Mouse (Mus musculus) liver, embryonic 15.5 days (tissue): ENCODE results near the gene Impdh2. TPM values are rescaled to one million over a fixed set of nuclear protein-coding genes. Genes with fewer than 3 reads are reported as not detected.

ENCODE experiments used
- ATAC-seq: fragments of 200-750 bp; cut with Nextera tagmentation; 2 replicates; pipeline ENCODE4 v1.8.0; 2017; ENCODE audit warnings: moderate number of reproducible peaks, mild to moderate bottlenecking, moderate library complexity; ENCODE audit not compliant: insufficient read depth
- H3K27ac ChIP-seq: fragments of 300-500 bp; sonication (generic); replicated peaks from 2 replicates; pipeline ENCODE4 v1.5.1; 2015; ENCODE audit warnings: mild to moderate bottlenecking, inconsistent platforms
- H3K27me3 ChIP-seq: fragments of 300-500 bp; sonication (generic); 2 replicates; pipeline ENCODE4 v1.6.1; 2015; ENCODE audit warnings: mild to moderate bottlenecking, inconsistent platforms
- H3K36me3 ChIP-seq: fragments of 300-500 bp; sonication (generic); replicated peaks from 2 replicates; pipeline ENCODE4 v1.6.1; 2015; ENCODE audit warnings: moderate library complexity, mild to moderate bottlenecking, inconsistent platforms
- H3K4me1 ChIP-seq: fragments of 300-500 bp; sonication (generic); replicated peaks from 2 replicates; pipeline ENCODE4 v1.6.1; 2015; ENCODE audit warnings: inconsistent platforms
- H3K4me2 ChIP-seq: fragments of 300-500 bp; sonication (generic); 2 replicates; pipeline ENCODE4 v1.6.1; 2015; ENCODE audit warnings: moderate library complexity, mild to moderate bottlenecking, inconsistent platforms
- H3K4me3 ChIP-seq: fragments of 300-500 bp; sonication (generic); replicated peaks from 2 replicates; pipeline ENCODE4 v1.5.1; 2015; ENCODE audit warnings: mild to moderate bottlenecking, inconsistent platforms
- H3K9ac ChIP-seq: fragments of 300-500 bp; sonication (generic); 2 replicates; pipeline ENCODE4 v1.6.1; 2015; ENCODE audit warnings: moderate library complexity, mild to moderate bottlenecking, inconsistent platforms
- H3K9me3 ChIP-seq: fragments of 300-500 bp; sonication (generic); replicated peaks from 2 replicates; pipeline ENCODE4 v1.6.1; 2016; ENCODE audit warnings: inconsistent platforms
- WGBS: fragments of 180-500 bp; shearing (Covaris S2); methylation state at CpG from one replicate; pipeline ENCODE4 v1.1.7; 2015; ENCODE audit warnings: mixed read lengths; ENCODE audit not compliant: insufficient replicate concordance; 5-methylcytosine and 5-hydroxymethylcytosine counted together
- microRNA counts: library from miRNA; unstranded; fragments of <30 nt; microRNA quantifications from one replicate; lab custom pipeline; 2016
- microRNA-seq: library from miRNA; unstranded; fragments of <30 nt; microRNA quantifications from one replicate; pipeline ENCODE4, GENCODE M21; 2016
- polyA plus RNA-seq: library from polyadenylated mRNA; unstranded; fragments of >200 nt; fragmentation: Nextera tagmentation; extraction: Ambion mirVana; gene quantifications from 2 replicates; pipeline ENCODE4 v1.2.1, GENCODE M21; 2015

Gene Impdh2
- polyA plus RNA-seq, 1 experiment from 2014 or later = 93.7 TPM

DNA sequence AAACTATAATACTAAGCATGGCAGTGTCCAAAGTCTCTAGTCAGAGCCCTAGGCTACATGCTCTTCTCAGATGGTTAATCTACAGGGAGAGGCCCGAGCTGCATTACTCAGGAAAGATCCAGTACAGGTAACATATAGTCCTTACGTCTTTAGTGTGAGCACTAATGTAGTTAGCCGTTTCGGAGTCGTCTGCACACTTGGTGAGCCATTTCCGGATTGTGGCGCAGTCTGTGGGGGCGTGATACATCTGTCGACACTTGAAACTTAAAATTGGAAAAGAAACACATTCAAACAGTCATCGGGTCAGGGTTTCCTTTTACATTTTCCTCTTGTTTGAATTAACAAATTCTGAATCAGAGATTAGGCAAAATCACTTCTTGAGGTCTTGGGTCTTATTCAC, 51.4 kb downstream of the Impdh2 start:
- Histone ChIP-seq H3K27ac (no peak overlapping the region), H3K4me1 (peaks cover 9% of the 10 kb centered on the region), H3K9ac (no peak overlapping the region), H3K27me3 (no peaks in the 10 kb centered on the region), H3K36me3 (peaks cover 96% of the 10 kb centered on the region), H3K4me3 (no peak overlapping the region), H3K4me2 (no peak overlapping the region), H3K9me3 (no peaks in the 10 kb centered on the region)
- 92% methylated on average over 10 of the region's 10 CpGs for WGBS
- no peak for ATAC-seq

MicroRNAs within 50 kb of the gene (microRNA counts, 519-probe panel; counts per million panel counts)
- microRNA mmu-miR-191 (lab: Ali Mortazavi, UCI) (3,312 counts per million, percentile 66 among the panel's probes with 10 or more counts), microRNA mmu-miR-425 (lab: Ali Mortazavi, UCI) (3,361 counts per million, percentile 68 among the panel's probes with 10 or more counts)

Small RNAs within 50 kb of the gene (microRNA-seq; reads per million reads assigned to microRNA genes)
- gene Gm24083 (not detected), gene Mir191 (not detected), gene Mir425 (5,138 reads per million, percentile 88 among the genes with 10 or more reads in this experiment)

Other genes starting within 250 kb of the Impdh2 start
- gene Gpx1, start 221.4 kb upstream of the Impdh2 start, polyA plus RNA-seq = 6,133 and 6,280 TPM in 2 replicates
- 65.1 and 76.5 TPM in 2 replicates for gene Usp4, start 212.4 kb upstream of the Impdh2 start, polyA plus RNA-seq
- 0.41 and 0.86 TPM in 2 replicates for gene 1700102P08Rik, start 167.5 kb upstream of the Impdh2 start, polyA plus RNA-seq
- 0.03 and 0.17 TPM in 2 replicates for gene Ccdc36, start 131.8 kb upstream of the Impdh2 start, polyA plus RNA-seq
- gene BC048562, start 123.8 kb upstream of the Impdh2 start, polyA plus RNA-seq = not detected in 2 replicates
- gene Ccdc71, start 99.8 kb upstream of the Impdh2 start, polyA plus RNA-seq = 18.7 and 19.4 TPM in 2 replicates
- 12.5 and 15.9 TPM in 2 replicates for gene Klhdc8b, start 98.7 kb upstream of the Impdh2 start, polyA plus RNA-seq
- gene Lamb2, start 80.5 kb upstream of the Impdh2 start, polyA plus RNA-seq = 8.5 and 9.0 TPM in 2 replicates
- gene Usp19, start 69.7 kb upstream of the Impdh2 start, polyA plus RNA-seq = 26.1 and 31.1 TPM in 2 replicates
- gene Qars, start 52.6 kb upstream of the Impdh2 start, polyA plus RNA-seq = 52.6 and 61.9 TPM in 2 replicates
- 43.0 and 43.5 TPM in 2 replicates for gene Qrich1, start 43.5 kb upstream of the Impdh2 start, polyA plus RNA-seq
- 25.6 and 26.2 TPM in 2 replicates for gene Ndufaf3, start 7.1 kb downstream of the Impdh2 start, polyA plus RNA-seq
- 29.2 and 34.2 TPM in 2 replicates for gene Dalrd3, start 9.6 kb downstream of the Impdh2 start, polyA plus RNA-seq
- gene Wdr6, start 18.5 kb downstream of the Impdh2 start, polyA plus RNA-seq = 11.4 and 12.1 TPM in 2 replicates
- gene P4htm, start 37.4 kb downstream of the Impdh2 start, polyA plus RNA-seq = 0.36 and 0.41 TPM in 2 replicates
- 29.7 and 32.3 TPM in 2 replicates for gene Arih2, start 89.1 kb downstream of the Impdh2 start, polyA plus RNA-seq
- 25.4 and 26.8 TPM in 2 replicates for gene Slc25a20, start 101.8 kb downstream of the Impdh2 start, polyA plus RNA-seq
- 9.5 and 10.3 TPM in 2 replicates for gene Prkar2a, start 129.0 kb downstream of the Impdh2 start, polyA plus RNA-seq
- gene Ip6k2, start 223.5 kb downstream of the Impdh2 start, polyA plus RNA-seq = 11.6 and 12.9 TPM in 2 replicates
- gene Nckipsd, start 248.1 kb downstream of the Impdh2 start, polyA plus RNA-seq = 3.9 and 9.1 TPM in 2 replicates